ENCODE assay signal across 1 mouse cellular context in the genomic region with DNA sequence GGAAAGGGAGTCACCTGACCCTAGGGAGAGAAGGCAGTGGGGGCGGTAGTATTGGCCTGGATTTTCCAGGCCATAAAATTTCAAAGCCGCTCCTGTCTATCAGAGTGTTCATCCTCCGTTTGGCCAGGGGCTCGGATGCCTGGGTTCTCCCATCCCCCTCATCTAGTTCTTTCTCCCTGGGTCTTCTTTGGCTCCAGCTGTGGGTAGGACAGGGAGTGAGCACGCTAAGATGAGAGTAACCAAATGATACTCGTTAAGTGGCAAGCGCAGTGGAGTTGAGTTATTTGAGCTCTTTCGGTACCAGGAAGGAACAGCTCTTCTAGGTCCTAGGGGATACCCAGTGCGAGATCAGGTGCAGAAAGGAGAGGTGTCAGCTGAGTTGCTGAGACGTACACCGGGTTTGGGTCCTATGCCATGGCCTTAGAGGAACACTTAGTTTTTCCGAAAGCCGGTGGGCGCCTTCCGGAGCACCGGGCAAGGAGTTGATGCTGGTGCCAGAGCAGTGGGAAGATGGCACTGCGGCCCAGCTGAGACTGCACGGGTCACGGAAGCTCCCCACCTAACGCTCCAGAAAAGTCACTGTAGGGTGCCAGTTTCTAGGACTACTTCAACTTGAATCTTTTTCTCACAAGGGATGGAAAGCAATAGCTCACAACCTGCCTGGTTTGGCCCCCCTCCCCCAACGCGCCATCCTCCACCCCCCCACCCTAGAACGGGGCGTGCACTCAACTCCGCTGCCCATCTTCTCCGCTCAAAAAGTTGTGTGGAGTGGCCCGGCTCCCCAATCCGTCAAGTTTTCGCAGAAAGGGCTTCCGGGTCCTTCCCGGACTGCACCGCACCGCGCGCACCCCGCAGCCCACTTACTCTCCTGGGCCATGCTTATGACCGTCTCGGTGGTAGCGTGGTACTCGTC.
TF ChIP-seq lines count a peak whose summit lies in the region.

No protein-coding gene starts in this region.

TF ChIP-seq in myocyte, 11 proteins besides CTCF, POLR2A, EP300 and RAD21 (continued from another document):
- TF ChIP-seq SRF (IDR thresholded peaks at IDR 0.05; ENCODE audit: control insufficient read depth, insufficient read length, low read depth), result no peak
- no peak for TF ChIP-seq TCF3 (IDR thresholded peaks at IDR 0.05; ENCODE audit: insufficient read length, low read depth)
- TF ChIP-seq CEBPB (IDR thresholded peaks at IDR 0.05; ENCODE audit: insufficient read depth, poor library complexity, severe bottlenecking), result no peak
- no peak for TF ChIP-seq MAX (IDR thresholded peaks at IDR 0.05; ENCODE audit: low read depth)
- TF ChIP-seq MYOG (IDR thresholded peaks at IDR 0.05; ENCODE audit: control insufficient read depth in 1 of 3, insufficient read depth in 1 of 3, insufficient read length in 2 of 3, low read depth in 2 of 3), result no peak
